Mouse (Mus musculus): Measurements from ENCODE around the gene Lcn5.
A peak's percentile ranks its signal among the peaks of the same experiment; 100 is the strongest.
"Not testable (repeated sequence)": the region's sequence is repeated elsewhere in the genome, so short reads cannot be mapped to it uniquely, and the experiment has no call there.

Lcn5 gene

DNA sequence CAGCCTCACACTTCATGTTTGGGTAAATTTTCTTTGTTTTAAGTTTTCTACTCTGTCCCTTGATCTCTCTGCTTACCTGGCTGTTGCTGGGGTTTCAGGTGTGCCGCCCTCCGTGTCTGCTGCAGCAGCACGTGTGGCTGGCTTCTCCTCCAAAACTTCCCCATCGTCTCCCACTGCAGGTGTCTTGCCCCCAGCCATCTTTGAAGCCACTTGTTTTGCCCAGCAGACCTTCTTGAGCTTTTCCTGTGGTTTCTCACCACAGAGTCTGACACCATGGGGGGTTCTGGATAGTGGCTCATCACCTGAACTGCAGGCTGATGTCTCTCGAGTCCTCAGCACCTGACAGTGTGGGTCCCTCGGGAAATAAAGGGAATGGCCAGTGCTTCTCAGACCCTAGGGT, 21.8 kb downstream of the Lcn5 start:
- DNase-seq (ENCODE audit: low spot score), result no peak

DNA sequence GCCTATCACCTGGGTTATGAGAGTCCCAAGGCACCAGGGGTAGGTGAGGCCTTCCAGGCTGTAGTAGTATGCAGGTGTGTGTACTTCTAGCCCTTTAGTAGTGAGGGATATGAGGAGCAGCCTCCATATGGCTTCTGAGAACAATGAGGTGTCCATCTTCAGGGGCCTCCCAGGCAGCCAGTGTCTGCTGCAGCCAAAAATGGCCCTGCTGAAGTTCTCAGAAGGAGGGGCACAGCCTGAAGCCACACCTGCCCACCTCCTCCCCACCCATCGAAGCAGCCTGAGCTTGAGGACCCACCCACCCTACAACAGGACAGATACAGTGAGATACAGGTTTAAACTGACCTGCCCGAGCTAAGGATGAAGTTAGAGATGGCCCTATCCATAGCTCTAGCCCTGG, 24.7 kb downstream of the Lcn5 start, which contains the start of gene Lcn10:
TSS of gene Lcn10 (plus strand) at position 301 of the 400 bp plus-strand sequence.
- no peak for DNase-seq (ENCODE audit: low spot score)

DNA sequence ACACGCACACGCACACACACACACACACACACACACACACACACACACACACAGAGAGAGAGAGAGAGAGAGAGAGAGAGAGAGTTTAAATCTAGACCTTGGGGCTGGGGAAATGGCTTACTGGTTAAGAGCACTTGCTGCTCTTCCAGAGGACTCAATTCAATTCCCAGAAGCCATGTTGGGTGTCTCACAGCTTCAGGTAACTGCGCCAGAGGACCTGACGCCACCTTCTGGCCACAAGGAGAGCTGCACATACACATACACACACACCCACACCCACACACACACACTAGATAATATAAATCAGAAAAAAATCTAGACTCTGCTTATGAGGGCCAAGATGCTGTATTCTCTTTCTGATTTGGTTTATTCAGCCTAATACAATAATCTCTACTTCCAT, 29.2 kb downstream of the Lcn5 start:
- DNase-seq (ENCODE audit: low spot score), result no peak

DNA sequence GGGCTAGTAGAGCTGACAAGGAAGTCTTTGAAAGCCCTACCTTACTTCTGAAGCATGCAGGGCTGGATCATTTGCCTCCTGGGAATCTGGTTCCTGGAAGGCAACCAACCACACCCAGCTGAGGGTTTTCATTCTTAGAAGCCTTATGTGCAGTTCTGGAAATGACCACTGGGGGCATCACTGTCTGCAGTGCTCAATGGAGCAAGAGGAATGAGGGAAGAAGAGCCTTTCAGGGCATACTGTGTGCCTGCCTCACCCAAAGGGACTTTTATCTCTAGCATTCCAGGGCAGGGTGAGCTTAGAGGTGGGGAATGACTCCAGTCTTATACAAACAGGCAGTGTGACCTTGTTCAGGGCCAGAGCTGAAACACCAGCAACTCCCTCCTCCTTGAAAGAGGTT, 36.9 kb downstream of the Lcn5 start:
- DNase-seq (ENCODE audit: low spot score), result no peak

DNA sequence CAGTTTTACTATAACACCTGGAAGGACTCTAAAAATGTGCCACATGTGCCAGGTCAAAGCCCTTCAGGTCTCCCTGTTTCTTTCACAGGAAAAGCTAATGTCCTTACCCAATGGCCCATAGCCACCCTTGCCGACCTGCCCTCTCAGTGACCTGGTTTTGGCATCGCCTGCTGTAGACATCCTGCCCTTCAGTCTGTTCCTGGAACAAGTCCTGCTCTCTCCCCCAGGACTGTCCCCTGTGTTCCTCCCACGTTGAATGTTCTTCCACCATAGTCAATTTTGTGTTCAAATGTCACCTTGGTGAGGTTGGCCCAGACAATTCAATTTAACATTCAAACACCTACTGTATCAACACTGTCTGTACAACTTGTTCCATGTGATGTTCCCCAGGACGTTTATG, 39.2 kb downstream of the Lcn5 start:
- no peak for DNase-seq (ENCODE audit: low spot score)

DNA sequence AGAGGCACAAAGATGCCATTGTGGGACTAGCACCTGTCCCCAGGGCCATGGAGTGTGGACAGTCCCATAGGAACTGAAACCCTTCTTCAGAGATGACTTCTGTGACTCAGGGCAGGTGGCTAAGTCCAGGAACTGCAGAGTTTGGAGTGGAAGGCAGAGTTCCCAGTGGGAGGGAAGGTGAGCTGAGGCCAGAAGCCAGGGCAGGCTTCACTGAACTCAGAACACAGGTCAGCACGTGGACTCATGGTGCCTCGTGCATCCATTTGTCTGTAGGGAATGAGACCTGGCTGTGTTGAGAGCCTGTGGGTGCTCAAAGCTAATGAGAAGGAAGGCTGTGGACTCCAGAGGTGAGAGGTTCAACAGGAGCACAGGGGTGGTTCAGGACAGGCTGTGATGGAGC, 40.9 kb downstream of the Lcn5 start:
- DNase-seq (ENCODE audit: low spot score), result no peak

DNA sequence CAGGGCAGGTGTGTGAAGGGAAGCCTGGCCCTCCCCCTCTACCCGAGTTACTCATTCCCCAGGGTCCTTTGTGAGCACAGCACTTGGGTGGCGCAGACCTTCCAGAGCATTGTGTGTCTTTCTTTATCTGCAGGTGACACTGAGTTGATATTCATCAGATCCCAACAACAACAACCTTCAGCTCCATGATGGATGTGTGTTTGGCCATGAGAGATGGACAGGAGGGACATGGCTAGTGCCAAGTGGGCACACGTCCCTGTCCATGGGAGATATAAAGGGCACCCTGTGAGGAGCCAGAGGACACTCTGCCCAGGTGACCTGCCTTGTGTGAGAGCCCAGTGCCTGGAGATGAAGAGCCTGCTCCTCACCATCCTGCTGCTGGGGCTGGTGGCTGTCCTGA, 42.0 kb downstream of the Lcn5 start, which contains the start of gene Obp2a:
TSS of gene Obp2a (plus strand) at position 301 of the 400 bp plus-strand sequence.
- not testable (repeated sequence) for DNase-seq (ENCODE audit: low spot score)

DNA sequence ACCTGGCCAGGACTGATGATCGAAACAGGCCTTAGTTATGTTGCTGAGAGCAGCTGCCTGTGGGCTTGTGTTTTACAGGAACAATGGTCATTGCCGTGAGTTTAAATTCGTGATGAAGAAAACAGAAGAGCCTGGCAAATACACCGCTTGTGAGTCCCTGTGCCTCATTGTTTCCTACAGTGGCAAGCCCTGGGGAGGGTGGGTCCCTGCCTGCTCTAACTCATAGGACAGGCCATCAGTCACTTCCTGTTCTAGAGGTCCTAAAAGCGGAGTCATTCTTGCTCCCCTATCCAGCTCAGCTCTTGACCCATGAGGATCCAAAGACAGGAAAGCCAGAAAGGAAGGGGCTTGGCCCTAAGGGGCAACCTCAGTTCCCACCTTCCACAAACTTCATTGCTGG, 43.2 kb downstream of the Lcn5 start:
- no peak for DNase-seq (ENCODE audit: low spot score)

DNA sequence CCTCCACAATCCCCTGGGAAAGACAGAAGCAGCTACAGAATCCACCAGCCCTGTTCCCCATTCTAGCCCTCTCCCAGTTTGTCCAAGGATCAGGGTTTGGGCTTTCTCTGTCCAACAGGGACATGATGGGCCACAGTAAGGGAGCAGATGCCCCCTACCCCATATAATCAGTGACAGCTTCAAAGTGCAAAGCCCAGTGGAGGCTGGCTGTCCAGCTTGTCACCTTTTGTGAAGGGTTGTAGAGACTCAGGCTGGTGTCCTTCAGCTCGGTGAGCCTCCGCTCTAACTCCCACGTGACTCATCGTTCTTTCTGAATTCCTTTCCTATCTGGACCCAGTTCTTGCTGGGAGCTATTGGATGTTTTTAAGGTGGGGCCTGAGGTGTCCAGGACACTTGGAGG, 46.0 kb downstream of the Lcn5 start:
- no peak for DNase-seq (ENCODE audit: low spot score)

DNA sequence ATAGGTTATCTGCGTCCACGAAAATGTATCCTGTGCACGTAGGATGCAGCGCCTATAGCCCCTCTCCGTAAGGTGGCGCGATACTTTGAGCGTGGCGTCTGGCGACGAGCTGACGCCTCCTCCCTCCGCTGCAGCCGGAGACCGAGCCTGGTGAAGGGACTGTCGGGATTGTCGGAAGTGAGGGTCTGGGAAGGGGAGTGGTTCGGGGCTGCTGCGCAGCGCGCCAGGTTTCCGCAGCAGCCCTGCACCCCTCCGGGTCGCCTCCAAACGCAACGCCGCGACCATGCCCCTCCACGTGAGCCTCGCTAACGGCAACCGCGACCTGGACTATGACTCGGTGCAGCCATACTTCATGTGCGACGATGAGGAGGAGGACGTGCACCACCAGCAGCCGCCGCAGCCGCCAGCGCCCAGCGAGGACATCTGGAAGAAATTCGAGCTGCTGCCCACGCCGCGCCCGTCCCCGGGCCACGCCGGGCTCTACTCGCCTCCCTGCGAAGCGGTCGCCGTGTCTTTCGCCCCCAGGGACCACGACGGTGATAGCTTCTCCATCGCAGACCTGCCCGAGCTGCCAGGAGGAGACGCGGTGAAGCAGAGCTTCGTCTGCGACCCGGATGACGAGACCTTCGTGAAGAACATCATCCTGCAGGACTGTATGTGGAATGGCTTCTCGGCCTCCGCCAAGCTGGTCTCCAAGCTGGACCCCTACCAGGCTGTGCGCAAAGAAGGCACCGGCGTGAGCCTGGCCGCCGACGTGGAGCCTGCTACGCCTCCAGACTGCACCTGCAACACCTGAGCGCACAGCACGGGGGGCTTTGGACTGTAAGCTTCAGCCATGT, 49.1 kb downstream of the Lcn5 start, which contains the start of gene Bmyc:
TSS of gene Bmyc (plus strand) at position 97 of the 839 bp plus-strand sequence.
- peak; percentile 65 for DNase-seq (ENCODE audit: low spot score)

DNA sequence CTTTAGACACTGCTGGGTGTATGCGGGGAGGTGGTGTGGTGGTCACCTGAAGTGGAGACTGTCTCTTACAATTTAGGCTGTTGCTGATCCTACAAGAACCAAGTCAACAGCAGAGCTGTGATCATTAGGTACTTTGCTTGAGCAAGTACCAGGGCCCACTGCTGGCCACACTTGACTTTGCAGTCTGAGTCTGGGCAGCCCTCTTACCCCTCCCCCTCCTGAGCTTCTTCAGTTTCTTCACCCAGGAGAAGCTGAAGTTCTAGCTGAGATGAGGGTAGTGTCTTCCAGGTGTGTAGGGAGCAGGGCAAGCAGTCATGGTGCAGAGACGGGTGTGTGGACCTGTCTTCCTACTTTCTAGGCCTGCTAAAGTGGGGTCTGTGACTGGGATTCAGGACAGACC, 50.4 kb downstream of the Lcn5 start:
- peak; percentile 16 for DNase-seq (ENCODE audit: low spot score)

DNA sequence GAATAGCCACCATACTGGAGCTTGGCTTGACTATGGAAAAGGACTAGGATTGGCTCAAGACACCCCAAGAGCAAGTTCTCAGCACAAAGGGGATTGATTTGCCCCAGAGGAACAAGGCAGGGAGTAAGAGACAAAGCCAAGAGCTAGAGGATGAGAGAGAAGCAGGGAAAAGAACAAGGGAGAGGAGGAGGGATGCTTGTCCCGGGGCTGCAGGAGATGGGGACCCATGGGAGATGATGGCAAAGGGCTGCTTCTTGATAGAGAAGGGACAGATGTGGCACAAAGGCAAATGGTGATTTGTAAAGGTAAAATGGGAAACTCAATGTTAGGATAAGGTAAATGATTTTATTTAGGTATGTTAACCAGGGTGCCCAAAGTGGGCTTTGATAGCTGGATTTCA, 51.3 kb downstream of the Lcn5 start:
- not testable (repeated sequence) for DNase-seq (ENCODE audit: low spot score)

DNA sequence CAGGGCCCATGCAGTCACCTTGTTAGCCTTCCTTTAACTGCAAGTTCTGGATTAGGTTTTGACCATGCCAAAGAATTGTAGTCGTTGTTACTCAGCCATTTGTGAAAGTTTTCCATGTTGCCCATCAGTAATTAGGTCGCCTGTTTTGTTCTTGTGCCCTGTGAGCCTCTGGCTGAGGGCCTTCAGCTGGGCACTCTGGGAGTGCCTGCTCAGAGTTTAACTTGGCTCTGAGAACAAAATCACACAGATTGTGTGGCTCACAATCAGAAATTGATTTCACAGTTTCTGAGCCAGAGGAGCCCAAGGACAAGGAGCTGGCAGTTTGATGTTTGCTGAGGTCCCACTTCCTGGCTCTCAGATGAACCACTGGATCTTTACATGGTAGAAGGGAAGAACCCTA, 52.0 kb downstream of the Lcn5 start:
- DNase-seq (ENCODE audit: low spot score), result not testable (repeated sequence)

Data from layer of hippocampus, adult 9-10 months (tissue).